Mouse (Mus musculus) retina, postnatal 1 day (tissue): ENCODE measurements at regions not wholly inside any gene's neighbourhood (a gene's known extent, or its start where the extent isn't known, plus 50 kb on each side); places are given as distances from the start of the nearest gene placed in this dataset.
A peak's percentile ranks its signal among the peaks of the same experiment; 100 is the strongest.

ENCODE experiments used
- DNase-seq: peaks from one replicate; pipeline ENCODE4 v3.0.0-alpha.2; 2012

GRCm38 (mm10) chr3:70216096-70216495 is 208.7 kb downstream of the Otol1 start:
- no peak for DNase-seq

DNA sequence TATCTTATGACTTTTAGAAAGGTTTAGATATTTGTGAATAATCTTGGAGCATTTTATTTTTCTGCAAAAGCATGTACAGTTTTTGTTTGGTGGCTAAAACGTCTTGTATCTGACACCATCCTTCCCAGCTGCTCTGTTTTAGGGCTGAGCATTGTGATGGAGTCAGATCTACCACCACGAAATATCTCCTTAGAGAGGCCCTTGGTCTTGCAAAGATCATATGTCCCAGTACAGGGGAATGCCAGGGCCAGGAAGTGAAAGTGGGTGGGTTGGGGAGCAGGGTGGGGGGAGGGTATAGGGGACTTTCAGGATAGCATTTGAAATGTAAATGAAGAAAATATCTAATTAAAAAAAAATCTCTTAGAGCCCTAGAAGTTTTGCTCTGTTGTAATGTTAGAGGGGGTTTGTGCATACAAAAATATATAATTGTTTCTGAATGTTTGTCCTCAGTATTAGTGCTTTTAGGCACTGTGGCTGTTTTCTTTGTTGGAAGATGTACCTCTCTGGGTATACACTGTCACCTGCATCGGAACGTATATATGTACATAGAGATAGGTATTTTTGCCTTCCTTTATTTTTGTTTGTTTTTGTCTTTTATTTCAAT is 211.4 kb downstream of the Otol1 start:
- DNase-seq: no peak

DNA sequence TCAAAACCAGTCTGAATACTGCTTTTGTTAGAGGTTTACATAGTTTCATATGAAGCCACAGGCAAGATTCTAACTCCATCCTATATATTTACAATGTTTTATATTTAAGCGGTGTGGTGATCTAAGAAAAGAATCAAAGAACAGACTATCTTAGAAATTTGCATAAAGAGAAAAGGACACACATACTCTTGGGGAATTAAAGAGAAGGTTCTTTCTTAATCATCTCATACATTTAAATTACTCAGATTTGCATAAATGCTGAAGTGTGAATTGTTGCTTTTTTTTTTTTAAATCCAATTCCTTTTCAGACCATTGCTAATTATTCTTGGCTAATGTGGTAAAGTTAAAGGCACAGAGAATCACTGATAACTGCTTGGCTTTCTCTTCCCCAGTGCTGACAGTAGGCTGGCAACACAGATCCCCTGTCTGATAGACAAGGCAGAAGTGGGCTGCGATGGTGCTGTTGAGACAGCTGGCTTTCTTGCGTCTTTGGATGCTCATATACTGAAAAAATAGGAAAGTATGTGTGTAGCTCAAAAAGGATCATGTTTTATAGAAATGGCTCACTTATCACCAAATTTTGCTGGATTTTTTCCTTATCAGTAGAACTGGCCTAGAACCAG is 216.1 kb downstream of the Otol1 start:
- no peak for DNase-seq

DNA sequence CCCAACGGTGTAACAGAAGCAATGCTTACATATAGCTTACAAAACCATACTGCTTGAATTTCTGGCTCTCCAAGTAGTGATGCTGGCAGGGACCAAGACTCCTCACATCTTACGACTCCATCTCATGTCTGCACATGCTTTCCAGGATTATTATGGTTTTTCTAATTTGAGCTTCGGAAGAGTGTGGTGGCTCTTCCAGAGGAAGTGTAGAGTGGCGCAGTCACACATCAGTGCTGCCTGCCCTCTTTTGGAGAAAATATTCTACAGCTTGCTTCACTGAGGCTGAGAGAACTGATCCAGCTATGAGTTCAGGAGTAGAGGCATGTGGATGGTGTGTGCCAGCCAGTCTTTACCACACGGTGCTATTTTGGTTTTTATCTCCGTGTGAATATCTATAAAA is 217.4 kb downstream of the Otol1 start:
- DNase-seq: no peak

DNA sequence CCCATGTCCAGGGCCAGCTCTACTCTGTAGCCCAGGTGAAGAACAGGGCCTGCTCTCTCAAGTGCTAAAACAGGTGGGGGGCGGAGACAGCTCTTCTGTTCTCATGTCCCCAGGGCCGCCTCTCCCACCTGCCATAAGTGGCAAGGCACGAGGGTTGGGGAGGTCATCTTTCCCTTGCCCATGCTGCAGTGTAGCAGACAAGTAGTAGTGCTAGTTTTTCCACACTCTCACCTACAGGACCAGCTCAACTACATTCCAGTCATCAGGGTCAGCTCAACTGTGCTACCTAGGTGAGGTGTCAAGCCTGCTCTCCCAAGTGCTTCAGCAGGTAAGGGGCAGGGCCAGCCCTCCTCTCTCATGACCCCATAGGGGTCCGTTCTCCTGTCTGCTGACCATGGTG is 219.8 kb downstream of the Otol1 start:
- DNase-seq: no peak

DNA sequence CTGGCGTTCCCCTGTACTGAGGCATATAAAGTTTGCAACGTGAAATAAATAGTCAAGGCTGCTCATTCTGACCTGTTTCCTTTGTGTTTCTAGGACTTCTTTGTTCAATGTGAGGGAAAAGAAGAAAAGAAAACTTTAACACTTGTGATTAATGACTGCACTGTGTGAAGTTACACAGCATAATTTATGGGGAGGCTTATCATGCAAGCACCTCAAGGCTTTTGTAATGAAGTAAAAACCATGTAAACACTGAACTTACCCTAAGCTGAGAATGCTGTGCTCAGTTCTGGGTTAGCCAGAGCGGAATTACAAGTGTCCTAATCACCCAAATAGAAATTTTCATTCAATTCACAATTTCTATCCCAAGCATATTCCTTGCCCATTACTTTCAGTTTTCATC is 241.2 kb downstream of the Otol1 start:
- no peak for DNase-seq

DNA sequence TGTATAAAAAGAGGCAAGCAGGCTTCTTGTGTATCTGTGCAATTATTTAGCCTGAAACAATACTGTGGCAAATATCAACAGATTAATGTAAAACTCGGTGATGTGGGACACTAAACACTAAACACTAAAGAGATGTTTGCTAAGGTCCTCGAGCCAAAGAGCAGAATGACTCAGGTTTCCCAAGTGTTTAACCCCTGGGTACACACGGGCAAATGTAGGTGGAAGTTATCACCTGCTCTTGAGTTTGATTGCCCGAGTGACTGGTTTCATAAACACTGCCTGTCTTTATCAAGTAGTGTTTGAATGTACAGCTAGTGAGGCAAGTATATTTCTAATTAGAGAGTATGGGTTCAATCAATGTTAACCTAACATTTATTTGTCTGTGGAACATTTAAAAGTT is 242.5 kb downstream of the Otol1 start:
- no peak for DNase-seq

GRCm38 (mm10) chr3:70250733-70251132 is 243.3 kb downstream of the Otol1 start:
- peak; percentile 6 for DNase-seq

GRCm38 (mm10) chr3:70263318-70263717 is 255.9 kb downstream of the Otol1 start:
- no peak for DNase-seq

DNA sequence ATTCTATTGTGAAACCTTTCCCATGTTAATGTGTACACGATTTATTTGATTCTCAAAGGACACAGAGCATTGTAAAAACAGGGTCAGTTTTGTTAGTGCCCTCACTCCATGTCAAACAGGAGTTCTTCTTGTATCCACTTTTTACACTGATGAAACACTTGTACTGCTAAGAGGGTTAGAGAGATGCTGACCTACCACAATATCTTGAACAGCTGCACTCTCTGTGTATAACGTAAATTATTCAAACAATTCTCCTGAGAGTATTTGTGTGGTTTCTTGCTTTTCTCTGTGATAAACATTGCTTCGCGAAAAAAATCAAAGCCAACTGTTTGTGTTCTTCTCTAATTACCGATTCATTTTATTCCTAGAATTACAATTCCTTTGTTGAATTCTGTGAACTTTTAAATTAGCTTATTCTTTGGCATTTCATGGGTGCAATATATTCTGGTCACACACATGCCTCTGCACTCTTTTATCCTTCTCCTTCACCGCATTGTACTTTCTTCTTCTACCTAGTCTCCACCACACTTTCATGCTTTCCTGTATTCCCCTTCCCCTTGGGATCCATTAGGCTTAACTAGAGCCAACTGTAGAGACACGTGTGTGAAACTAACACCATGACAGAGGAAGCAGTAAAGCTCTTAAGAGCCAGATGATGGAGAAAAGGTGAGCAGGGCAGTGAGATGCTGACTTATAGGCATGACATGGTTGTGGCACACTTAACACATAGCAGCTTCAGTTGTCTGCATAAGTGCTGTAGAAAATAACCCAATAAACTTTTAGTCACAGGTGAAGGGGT is 281.4 kb downstream of the Otol1 start:
- peak; percentile 9 for DNase-seq

DNA sequence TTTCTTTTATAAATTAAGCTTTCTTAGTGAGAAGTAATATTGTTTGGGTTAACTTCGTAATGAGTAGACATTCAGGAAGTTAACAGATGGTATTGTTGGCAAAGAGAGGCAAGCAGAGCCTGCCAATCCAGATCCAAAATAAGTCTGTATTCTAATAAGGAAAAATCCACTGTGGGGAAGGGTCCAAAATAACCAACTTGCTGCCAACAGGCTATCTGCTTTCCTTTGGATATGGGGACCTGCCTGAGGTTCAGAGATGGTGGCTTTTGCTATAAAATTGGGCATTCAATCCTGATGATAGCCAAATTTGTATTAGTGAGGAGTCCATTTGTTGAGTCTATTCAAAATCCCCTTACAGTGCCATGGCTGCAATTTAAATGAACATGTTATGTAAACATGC is 300.1 kb downstream of the Otol1 start:
- no peak for DNase-seq

GRCm38 (mm10) chr3:70308061-70308461 is 300.6 kb downstream of the Otol1 start:
- no peak for DNase-seq

DNA sequence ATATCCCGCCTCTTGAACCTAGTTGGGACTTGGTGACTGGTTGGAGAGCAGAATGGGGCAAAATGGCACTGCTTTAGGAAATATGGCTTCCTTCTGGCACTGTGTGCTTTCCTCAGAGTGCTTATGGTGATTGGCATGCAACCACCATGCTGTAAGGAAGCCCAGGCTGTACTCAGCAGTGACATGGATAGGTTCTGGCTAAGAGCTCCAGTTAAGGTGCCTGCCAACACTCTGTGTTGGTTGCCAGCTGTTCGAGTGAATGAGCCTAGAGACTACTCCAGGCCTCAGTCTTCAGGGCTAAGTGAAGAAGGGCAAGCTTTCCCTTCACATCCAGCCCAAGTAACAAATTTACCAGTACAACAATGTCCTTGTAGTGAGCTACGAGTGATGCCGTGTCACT is 301.9 kb downstream of the Otol1 start:
- no peak for DNase-seq

- DNase-seq: no peak
Measured at GRCm38 (mm10) chr3:70311055-70311454, 303.6 kb downstream of the Otol1 start.

GRCm38 (mm10) chr3:70312034-70312433 is 304.6 kb downstream of the Otol1 start:
- DNase-seq: no peak

GRCm38 (mm10) chr3:70313119-70313868 is 305.9 kb downstream of the Otol1 start:
- peak; percentile 29 for DNase-seq

DNA sequence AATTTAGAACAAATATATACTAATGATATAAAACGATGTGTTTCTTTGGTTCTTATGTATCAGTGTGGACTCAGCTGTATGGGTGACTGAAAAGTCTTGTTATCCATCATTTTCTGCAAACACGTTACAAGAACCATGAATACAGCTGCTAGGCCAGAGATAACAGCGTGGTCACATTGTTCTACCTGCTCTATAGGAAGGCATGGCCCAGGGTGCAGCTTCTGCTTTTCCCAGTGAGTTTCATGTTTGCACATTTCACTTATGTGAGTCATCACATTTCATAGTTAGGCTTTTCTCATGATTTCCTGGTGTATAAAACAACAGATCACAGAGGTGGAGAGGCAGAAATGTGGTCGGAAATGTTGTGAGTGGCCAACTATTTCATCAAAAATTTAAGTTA is 306.8 kb downstream of the Otol1 start:
- no peak for DNase-seq

- no peak for DNase-seq
Measured at GRCm38 (mm10) chr3:70318377-70318776, 311.0 kb downstream of the Otol1 start.

- DNase-seq: no peak
Measured at GRCm38 (mm10) chr3:70319139-70319538, 311.7 kb downstream of the Otol1 start.

DNA sequence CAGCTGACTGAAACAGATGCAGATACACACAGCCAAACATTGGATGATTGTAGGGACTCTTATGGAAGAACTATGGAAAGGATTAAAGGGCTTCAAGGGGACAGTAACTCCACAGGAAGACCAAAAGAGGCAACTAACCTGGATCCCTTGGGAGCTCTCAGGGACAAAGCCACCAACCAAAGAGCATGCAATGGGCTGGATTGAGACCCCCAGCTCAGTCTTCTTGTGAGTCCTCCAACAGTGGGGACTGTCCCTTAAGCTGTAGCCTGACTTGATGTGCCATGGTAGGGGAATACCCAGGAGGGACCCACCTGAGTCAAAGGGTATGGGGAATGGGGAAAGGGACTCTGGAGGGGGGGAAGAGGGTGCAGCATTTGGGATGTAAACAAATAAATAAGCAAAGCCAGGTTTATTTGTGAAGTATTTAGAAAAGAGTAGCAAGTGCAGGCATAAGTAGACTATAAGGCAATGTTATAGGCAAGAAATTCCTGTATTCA is 313.8 kb downstream of the Otol1 start:
- no peak for DNase-seq

GRCm38 (mm10) chr3:70324692-70325091 is 317.3 kb downstream of the Otol1 start:
- no peak for DNase-seq
